Mouse (Mus musculus): Measurements from ENCODE around the gene Fgf10.

GRCm38 (mm10) chr13:118759021-118759420 lies 89.4 kb downstream of the Fgf10 start:
- TF ChIP-seq EP300 (IDR thresholded peaks at IDR 0.05; ENCODE audit: low read depth), result no peak
- TF ChIP-seq CTCF (IDR thresholded peaks at IDR 0.05; ENCODE audit: low read depth), result no peak
